Mouse (Mus musculus): ENCODE measurements around the gene Rdx.

Rdx gene

GRCm38 (mm10) chr9:52047129-52047820, at the start of gene Rdx:
Gene Rdx (plus strand): TSS chr9:52047173.
- DNase-seq (ENCODE audit: low spot score in 2 of 2) = no peak

- no peak for DNase-seq (ENCODE audit: low spot score in 2 of 2)
Observed at GRCm38 (mm10) chr9:52003501-52003900, 43.5 kb upstream of the Rdx start.

- no peak for DNase-seq (ENCODE audit: low spot score in 2 of 2)
Observed at GRCm38 (mm10) chr9:52007341-52007740, 39.6 kb upstream of the Rdx start.

GRCm38 (mm10) chr9:52008511-52008910, 38.5 kb upstream of the Rdx start:
- DNase-seq (ENCODE audit: low spot score in 2 of 2) = no peak

GRCm38 (mm10) chr9:52012311-52012710, 34.7 kb upstream of the Rdx start:
- DNase-seq (ENCODE audit: low spot score in 2 of 2) = no peak

GRCm38 (mm10) chr9:52012781-52013436, 34.1 kb upstream of the Rdx start:
- DNase-seq (ENCODE audit: low spot score in 2 of 2) = no peak

- no peak for DNase-seq (ENCODE audit: low spot score in 2 of 2)
Observed at GRCm38 (mm10) chr9:52013900-52014455, 33.0 kb upstream of the Rdx start.

- no peak for DNase-seq (ENCODE audit: low spot score in 2 of 2)
Observed at GRCm38 (mm10) chr9:52017091-52017490, 29.9 kb upstream of the Rdx start.

- no peak for DNase-seq (ENCODE audit: low spot score in 2 of 2)
Observed at GRCm38 (mm10) chr9:52017824-52018223, 29.1 kb upstream of the Rdx start.

GRCm38 (mm10) chr9:52018505-52018904, 28.5 kb upstream of the Rdx start:
- DNase-seq (ENCODE audit: low spot score in 2 of 2) = no peak

GRCm38 (mm10) chr9:52027257-52028020, 19.5 kb upstream of the Rdx start:
- DNase-seq (ENCODE audit: low spot score in 2 of 2) = no peak

GRCm38 (mm10) chr9:52028521-52029405, 18.2 kb upstream of the Rdx start:
- no peak for DNase-seq (ENCODE audit: low spot score in 2 of 2)

GRCm38 (mm10) chr9:52031501-52031900, 15.5 kb upstream of the Rdx start:
- DNase-seq (ENCODE audit: low spot score in 2 of 2) = no peak

GRCm38 (mm10) chr9:52037493-52037892, 9.5 kb upstream of the Rdx start:
- no peak for DNase-seq (ENCODE audit: low spot score in 2 of 2)

GRCm38 (mm10) chr9:52041657-52042056, 5.3 kb upstream of the Rdx start:
- DNase-seq (ENCODE audit: low spot score in 2 of 2) = no peak

GRCm38 (mm10) chr9:52046686-52047085, 287 bp upstream of the Rdx start:
- DNase-seq (ENCODE audit: low spot score in 2 of 2) = no peak

- peak; percentile 50 to 55 for DNase-seq (ENCODE audit: low spot score in 2 of 2)
Observed at GRCm38 (mm10) chr9:52047821-52048649, 1.1 kb downstream of the Rdx start.

GRCm38 (mm10) chr9:52048650-52049081, 1.7 kb downstream of the Rdx start:
- peak; percentile 23 to 29 for DNase-seq (ENCODE audit: low spot score in 2 of 2)

- no peak for DNase-seq (ENCODE audit: low spot score in 2 of 2)
Observed at GRCm38 (mm10) chr9:52049605-52050004, 2.6 kb downstream of the Rdx start.

GRCm38 (mm10) chr9:52050361-52050760, 3.4 kb downstream of the Rdx start:
- DNase-seq (ENCODE audit: low spot score in 2 of 2) = no peak

Measured in frontal cortex, postnatal 25 days (tissue).